Mouse (Mus musculus) neutrophil, adult 83 days (primary cell): ENCODE results near the gene Acyp1. TPM values are rescaled to one million over a fixed set of nuclear protein-coding genes. Genes with fewer than 3 reads are reported as not detected.

Experiments
- total RNA-seq, 2 experiments: library from RNA; stranded (reverse); gene quantifications; one replicate each; pipeline ENCODE4 v1.2.4; 2023

The Acyp1 gene
- 10 to 100 TPM; 14.2 to 18.8 TPM for total RNA-seq

DNA sequence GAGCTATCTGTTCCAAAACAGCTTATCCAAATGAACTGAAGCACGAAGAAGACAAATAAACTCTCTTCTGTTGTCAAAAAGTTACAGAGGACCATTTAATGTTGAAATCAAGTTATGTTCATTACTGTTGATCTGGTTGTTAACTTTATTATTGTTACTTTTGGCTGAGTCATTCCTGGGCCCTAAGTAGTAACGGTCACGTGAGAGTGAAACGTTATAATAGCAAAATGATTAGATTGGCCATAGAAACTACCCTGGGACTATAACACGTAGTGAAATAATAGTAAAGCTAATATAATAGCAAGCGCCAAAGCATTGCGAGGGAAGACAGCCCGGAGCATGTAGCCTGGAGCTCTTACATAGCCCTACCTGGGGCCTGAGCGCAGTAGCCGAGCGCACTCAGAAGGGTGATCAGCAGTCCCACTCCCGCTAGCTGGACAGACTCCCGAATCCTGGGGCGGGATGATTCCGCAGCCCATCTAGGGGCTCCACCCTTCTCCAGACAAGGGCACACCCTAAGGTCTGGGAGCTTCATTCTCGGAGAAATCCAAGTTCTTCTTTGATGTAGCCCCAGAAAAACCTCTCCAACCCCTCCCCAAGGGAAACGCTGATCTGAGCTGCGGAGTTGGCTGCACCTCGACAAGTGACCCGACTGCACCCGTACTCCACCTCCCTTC lies at the start of gene Acyp1:
Acyp1 (minus strand) TSS at position 630 of the 677 bp plus-strand sequence.

DNA sequence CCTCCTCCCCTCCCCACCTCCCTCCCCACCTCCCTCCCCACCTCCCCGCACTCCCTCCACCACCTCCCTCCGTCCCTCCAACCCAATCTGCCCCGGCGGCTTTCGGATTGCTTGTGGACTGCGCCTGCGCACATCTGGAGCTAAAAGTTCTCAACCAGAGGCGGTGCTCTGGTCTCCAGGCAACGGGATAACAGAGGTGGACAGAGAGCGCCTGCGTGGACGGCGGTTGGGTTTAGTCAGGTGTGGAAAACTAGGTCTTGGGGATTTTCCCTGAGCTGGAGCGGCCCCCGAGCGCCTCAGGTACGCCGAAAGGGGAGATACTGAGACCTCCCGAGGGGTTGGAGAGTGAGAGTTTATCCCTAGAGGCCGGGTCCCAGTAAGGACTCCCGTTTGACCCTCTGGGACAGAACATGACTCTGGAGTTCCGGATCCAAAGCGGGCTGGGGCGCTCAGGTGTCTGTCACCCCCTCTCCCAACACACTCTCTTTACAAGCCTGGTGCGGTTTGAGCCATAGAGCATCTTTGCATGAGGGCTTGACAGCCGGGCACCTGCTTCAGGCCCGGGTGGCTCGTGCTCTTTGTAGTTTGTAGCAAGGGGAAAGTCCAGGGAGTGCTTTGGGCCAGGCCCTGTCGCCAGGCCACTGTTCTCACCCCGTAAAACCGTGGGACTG lies 383 bp upstream of the Acyp1 start, which contains the start of gene Zc2hc1c:
Zc2hc1c (plus strand) TSS at position 106 of the 671 bp plus-strand sequence.

DNA sequence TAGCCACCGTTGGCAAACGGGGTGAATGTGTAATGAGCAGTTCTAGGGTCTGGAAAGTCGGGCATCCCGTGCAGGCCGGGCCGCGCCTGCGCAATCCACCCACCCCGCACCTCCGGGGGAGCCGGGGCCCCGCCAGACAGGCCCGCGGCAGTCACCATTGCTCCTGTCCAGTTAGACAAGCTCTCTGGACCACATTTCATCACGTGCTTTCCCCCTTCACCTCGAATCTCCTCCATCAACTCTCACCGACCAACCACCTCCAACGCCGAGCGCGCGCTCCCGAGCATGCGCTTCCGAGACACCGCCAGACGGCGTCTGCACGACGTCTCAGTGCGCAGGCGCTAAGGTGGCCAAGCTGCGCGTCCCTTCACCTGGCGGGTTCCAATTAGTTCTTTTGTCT lies 17.9 kb downstream of the Acyp1 start, which contains the start of gene Mlh3:
Mlh3 (minus strand) TSS at position 281 of the 400 bp plus-strand sequence.

Other genes starting within 250 kb of the Acyp1 start
- 1 to 10 TPM; 5.7 to 7.3 TPM for gene Prox2, start 177.7 kb downstream of the Acyp1 start, total RNA-seq
- 100 to 1,000 TPM; 247 to 279 TPM for gene Dlst, start 177.6 kb downstream of the Acyp1 start, total RNA-seq
- under 1 TPM in 1 of 2 experiments, not detected in 1; 0.15 TPM for gene Rps6kl1, start 137.2 kb downstream of the Acyp1 start, total RNA-seq
- not detected for gene Pgf, start 110.6 kb downstream of the Acyp1 start, total RNA-seq
- gene Eif2b2, start 69.0 kb downstream of the Acyp1 start, total RNA-seq: 10 to 100 TPM; 71.0 to 82.4 TPM
- gene Mlh3, start 17.8 kb downstream of the Acyp1 start, total RNA-seq: 1 to 10 TPM; 4.1 to 5.3 TPM
- not detected for gene Zc2hc1c, start 153 bp upstream of the Acyp1 start, total RNA-seq
- 10 to 100 TPM; 53.4 to 53.7 TPM for gene Nek9, start 50.9 kb upstream of the Acyp1 start, total RNA-seq
- gene Tmed10, start 86.4 kb upstream of the Acyp1 start, total RNA-seq: 100 to 1,000 TPM; 212 to 215 TPM
- gene Fos, start 185.5 kb upstream of the Acyp1 start, total RNA-seq: 1,000 to 10,000 TPM; 5,056 to 6,096 TPM